Mouse (Mus musculus) liver, postnatal 0 days (tissue): ENCODE results near the gene Cfap97.

Experiments used
- CTCF ChIP-seq: sonication (generic); IDR thresholded peaks from 2 replicates; pipeline ENCODE4 v1.5.1; 2016; ENCODE audit warnings: antibody characterized with exemption, low read depth
- EP300 ChIP-seq: IDR thresholded peaks from 2 replicates; pipeline ENCODE4 v1.6.1; 2016; ENCODE audit warnings: antibody characterized with exemption, low read depth, mild to moderate bottlenecking

GRCm38 (mm10) chr8:46242946-46243345, 91.4 kb downstream of the Cfap97 start:
- TF ChIP-seq CTCF (no peak), EP300 (no peak)
